Mouse (Mus musculus) right cerebral cortex, adult 2 months (tissue): ENCODE measurements at regions not wholly inside any gene's neighbourhood (a gene's known extent, or its start where the extent isn't known, plus 50 kb on each side); places are given as distances from the start of the nearest gene placed in this dataset.

Experiments
- DNase-seq, 2 experiments: peaks; one replicate each; pipeline ENCODE4 v3.0.0; 2021 to 2022; ENCODE audit warnings: low spot score in 2 of 2

DNA sequence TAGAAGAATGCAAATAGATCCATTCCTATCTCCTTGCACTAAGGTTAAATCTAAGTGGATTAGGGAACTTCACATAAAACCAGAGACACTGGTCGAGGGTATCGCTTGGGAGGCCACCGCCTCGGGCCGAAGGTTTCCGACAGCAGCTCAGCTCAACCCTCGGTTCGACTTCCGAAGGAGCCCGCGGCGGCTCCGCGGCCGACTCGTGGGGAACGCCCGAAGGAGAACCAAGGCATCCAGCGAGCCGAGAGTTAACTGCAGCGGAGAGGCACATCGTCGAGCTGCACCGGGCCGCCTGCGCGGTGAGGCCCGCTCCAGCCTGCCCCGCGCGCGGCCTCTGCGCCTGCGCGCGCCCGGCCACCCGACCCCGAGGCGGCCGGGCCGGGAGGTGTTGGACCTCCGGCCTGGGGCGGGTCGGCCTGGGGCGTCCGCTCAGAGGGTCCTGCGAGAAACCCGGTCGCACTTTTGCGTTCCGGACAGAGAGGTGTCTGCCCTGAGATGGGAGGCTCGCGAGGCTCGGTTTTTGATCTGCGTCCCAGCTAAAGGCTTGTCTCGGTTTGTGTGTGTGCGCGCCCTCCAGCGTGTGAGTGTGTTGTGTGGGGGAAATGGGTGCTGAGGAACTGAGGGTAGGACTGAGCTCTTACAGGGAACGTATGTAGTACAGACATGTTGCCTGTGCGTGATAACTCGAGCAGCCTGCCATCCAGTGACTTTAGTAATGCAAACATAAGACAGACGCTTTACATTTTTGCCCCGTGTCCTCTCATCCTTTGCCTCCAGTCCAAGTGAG, 50.9 kb upstream of the Vmn2r9 start:
- DNase-seq = peak; percentile 2 to 14
